Mouse (Mus musculus) forebrain, postnatal 0 days (tissue): ENCODE measurements around the gene Slc39a11. TPM values are rescaled to one million over a fixed set of nuclear protein-coding genes. Genes with fewer than 3 reads are reported as not detected.
A peak's percentile ranks its signal among the peaks of the same experiment; 100 is the strongest.

Experiments
- ATAC-seq: fragments of 200-750 bp; cut with Nextera tagmentation; 2 replicates; pipeline ENCODE4 v1.8.0; 2017; ENCODE audit warnings: mild to moderate bottlenecking, moderate library complexity
- DNase-seq: peaks from one replicate; pipeline ENCODE4 v3.0.0-alpha.2; 2015
- H3K27ac ChIP-seq: fragments of 300-500 bp; sonication (generic); 2 replicates; pipeline ENCODE4 v1.5.1; 2014; ENCODE audit warnings: low read depth, mild to moderate bottlenecking, antibody characterized with exemption, low read length, moderate library complexity, mixed read lengths
- H3K27me3 ChIP-seq: fragments of 300-500 bp; sonication (generic); 2 replicates; pipeline ENCODE4 v1.6.1; 2014; ENCODE audit warnings: mild to moderate bottlenecking, low read length, mixed read lengths; ENCODE audit not compliant: insufficient read depth
- H3K36me3 ChIP-seq: fragments of 300-500 bp; sonication (generic); 2 replicates; pipeline ENCODE4 v1.6.1; 2014; ENCODE audit warnings: mild to moderate bottlenecking, moderate library complexity; ENCODE audit not compliant: insufficient read depth
- H3K4me1 ChIP-seq: fragments of 300-500 bp; sonication (generic); 2 replicates; pipeline ENCODE4 v1.6.1; 2014; ENCODE audit warnings: antibody characterized with exemption; ENCODE audit not compliant: insufficient read depth
- H3K4me2 ChIP-seq: fragments of 300-500 bp; sonication (generic); 2 replicates; pipeline ENCODE4 v1.6.1; 2014; ENCODE audit warnings: low read depth, mild to moderate bottlenecking, moderate library complexity
- H3K4me3 ChIP-seq: fragments of 300-500 bp; sonication (generic); 2 replicates; pipeline ENCODE4 v1.5.1; 2014; ENCODE audit warnings: low read depth, low read length, mixed read lengths
- H3K9ac ChIP-seq: fragments of 300-500 bp; sonication (generic); 2 replicates; pipeline ENCODE4 v1.6.1; 2014; ENCODE audit warnings: mild to moderate bottlenecking
- H3K9me3 ChIP-seq: fragments of 300-500 bp; sonication (generic); 2 replicates; pipeline ENCODE4 v1.6.1; 2016; ENCODE audit warnings: low read length
- CTCF ChIP-seq: sonication (generic); IDR thresholded peaks from 2 replicates; pipeline ENCODE4 v1.5.1; 2016; ENCODE audit warnings: antibody characterized with exemption, control low read depth, low read depth
- WGBS: fragments of 180-500 bp; shearing (Covaris S2); extraction: QIAGEN DNeasy Blood & Tissue Kit; methylation state at CpG from one replicate; pipeline ENCODE4 v1.1.7; 2014; 5-methylcytosine and 5-hydroxymethylcytosine counted together
- polyA plus RNA-seq: library from polyadenylated mRNA; unstranded; fragments of >200 nt; fragmentation: Nextera tagmentation; extraction: Ambion mirVana; gene quantifications from 2 replicates; pipeline ENCODE4 v1.2.1, GENCODE M21; 2015
- total RNA-seq: library from RNA; depleted of rRNA; stranded (reverse); fragments of >200 nt; gene quantifications from 2 replicates; pipeline ENCODE4 v1.2.3, GENCODE M21; 2014

Gene Slc39a11
- total and polyA plus RNA-seq, 2 experiments from 2014 or later, result 39.1 to 48.2 TPM

GRCm38 (mm10) chr11:113601616-113602343, 48.1 kb downstream of the Slc39a11 start:
- ATAC-seq, result peak; percentile 47
- H3K27ac ChIP-seq, result peak overlapping the region; percentile 29; the same call in 1 of the 2 replicates
- peak overlapping the region; percentile 10; the same call in 1 of the 2 replicates for H3K9ac ChIP-seq
- no peak overlapping the region for H3K4me2 ChIP-seq
- no peaks in the 10 kb centered on the region for H3K36me3 ChIP-seq
- TF ChIP-seq CTCF, result no peak
- no peaks in the 10 kb centered on the region for H3K27me3 ChIP-seq
- 17% methylated on average over 12 of the region's 12 CpGs for WGBS
- peak; percentile 33 for DNase-seq
- 0 out of 2 replicates have a peak, but pooled peaks cover 6% of the 10 kb centered on the region for H3K4me1 ChIP-seq
- H3K4me3 ChIP-seq, result no peak overlapping the region
- no peaks in the 10 kb centered on the region for H3K9me3 ChIP-seq

GRCm38 (mm10) chr11:113600526-113601245, 49.2 kb downstream of the Slc39a11 start:
- H3K9ac ChIP-seq, result no peak overlapping the region
- no peak for TF ChIP-seq CTCF
- H3K27me3 ChIP-seq, result no peaks in the 10 kb centered on the region
- 0 out of 2 replicates have a peak, but pooled peaks cover 6% of the 10 kb centered on the region for H3K4me1 ChIP-seq
- no peaks in the 10 kb centered on the region for H3K36me3 ChIP-seq
- 0 out of 2 replicates have a peak overlapping the region, but pooled peaks have one; percentile 30 for H3K27ac ChIP-seq
- no peaks in the 10 kb centered on the region for H3K9me3 ChIP-seq
- 74% methylated on average over 18 of the region's 18 CpGs for WGBS
- DNase-seq (peak; percentile 63), ATAC-seq (peak; percentile 23; the same call in 1 of the 2 replicates)
- no peak overlapping the region for H3K4me3 ChIP-seq
- no peak overlapping the region for H3K4me2 ChIP-seq

DNA sequence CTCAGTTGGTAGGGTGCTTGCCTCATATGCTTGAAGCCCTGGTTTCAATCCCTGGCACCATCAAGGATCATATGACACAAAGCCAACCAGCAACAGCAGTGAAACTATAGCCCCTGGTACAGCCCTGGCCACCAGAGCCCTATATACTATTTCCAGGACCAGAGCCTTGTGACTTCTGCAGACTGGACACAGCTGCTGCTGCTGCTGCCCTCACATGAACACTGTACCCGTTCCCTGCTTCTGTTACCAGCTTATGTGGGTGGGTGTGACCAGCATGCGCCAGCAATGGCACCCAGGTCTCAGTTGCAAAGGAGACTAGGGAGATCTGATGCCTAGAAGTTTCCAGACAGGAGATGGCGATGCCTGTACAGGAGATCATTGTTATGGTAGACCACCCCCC, 52.2 kb downstream of the Slc39a11 start:
- H3K9ac ChIP-seq, result no peak overlapping the region
- H3K4me2 ChIP-seq, result no peak overlapping the region
- DNase-seq, result no peak
- H3K4me3 ChIP-seq, result no peak overlapping the region
- WGBS, result 89% methylated on average over 3 of the region's 3 CpGs
- no peaks in the 10 kb centered on the region for H3K27me3 ChIP-seq
- no peak for TF ChIP-seq CTCF
- H3K27ac ChIP-seq, result no peak overlapping the region
- H3K4me1 ChIP-seq, result 0 out of 2 replicates have a peak, but pooled peaks cover 6% of the 10 kb centered on the region
- no peaks in the 10 kb centered on the region for H3K36me3 ChIP-seq
- H3K9me3 ChIP-seq, result no peaks in the 10 kb centered on the region
- ATAC-seq, result no peak

GRCm38 (mm10) chr11:113595144-113595543, 54.7 kb downstream of the Slc39a11 start:
- Histone ChIP-seq H3K27me3 (no peaks in the 10 kb centered on the region), H3K4me2 (no peak overlapping the region), H3K36me3 (no peaks in the 10 kb centered on the region), H3K4me1 (no peaks in the 10 kb centered on the region), H3K9ac (no peak overlapping the region), H3K4me3 (no peak overlapping the region), H3K9me3 (no peaks in the 10 kb centered on the region), H3K27ac (no peak overlapping the region)
- DNase-seq (no peak), ATAC-seq (no peak)
- no peak for TF ChIP-seq CTCF
- 87% methylated on average over 5 of the region's 5 CpGs for WGBS

DNA sequence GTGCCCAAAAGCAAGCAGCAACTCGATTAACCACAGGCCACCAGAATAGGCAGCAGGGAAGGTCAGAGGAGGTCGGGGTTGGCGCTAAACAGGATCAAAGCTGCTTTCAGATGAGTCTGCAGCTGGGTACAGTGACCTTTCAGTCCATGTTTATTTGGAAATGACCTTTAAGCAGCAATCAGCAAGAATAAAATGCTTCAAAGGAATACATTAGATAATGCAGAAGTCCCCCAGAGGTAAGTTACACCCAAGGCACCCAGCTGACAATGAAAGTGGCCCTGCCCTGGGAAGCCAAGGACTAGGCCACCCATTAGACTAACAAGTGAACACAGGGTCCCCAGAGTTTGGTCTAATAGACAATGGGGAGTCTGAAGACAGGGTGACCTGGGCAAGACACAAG, 60.9 kb downstream of the Slc39a11 start:
- no peaks in the 10 kb centered on the region for H3K4me1 ChIP-seq
- WGBS, result 71% methylated on average over 3 of the region's 3 CpGs
- TF ChIP-seq CTCF, result no peak
- no peaks in the 10 kb centered on the region for H3K9me3 ChIP-seq
- no peak overlapping the region for H3K4me3 ChIP-seq
- no peak overlapping the region for H3K4me2 ChIP-seq
- H3K36me3 ChIP-seq, result no peaks in the 10 kb centered on the region
- H3K9ac ChIP-seq, result no peak overlapping the region
- DNase-seq (no peak), ATAC-seq (no peak)
- H3K27ac ChIP-seq, result no peak overlapping the region
- H3K27me3 ChIP-seq, result no peaks in the 10 kb centered on the region

GRCm38 (mm10) chr11:113586423-113586822, 63.5 kb downstream of the Slc39a11 start:
- 43% methylated on average over 6 of the region's 6 CpGs for WGBS
- DNase-seq (no peak), ATAC-seq (no peak)
- Histone ChIP-seq H3K9ac (no peak overlapping the region), H3K4me3 (no peak overlapping the region), H3K36me3 (no peaks in the 10 kb centered on the region), H3K4me2 (no peak overlapping the region), H3K4me1 (no peaks in the 10 kb centered on the region), H3K27me3 (no peaks in the 10 kb centered on the region), H3K9me3 (no peaks in the 10 kb centered on the region), H3K27ac (no peak overlapping the region)
- no peak for TF ChIP-seq CTCF
